Mouse (Mus musculus): ENCODE measurements around the gene Dcaf11.

- TF ChIP-seq POLR2A (IDR thresholded peaks at IDR 0.05; ENCODE audit: insufficient read depth, low read length), result no peak
- no peak for TF ChIP-seq CTCF (IDR thresholded peaks at IDR 0.05; ENCODE audit: low read depth, low read length)
- no peak for TF ChIP-seq EP300 (IDR thresholded peaks at IDR 0.05; ENCODE audit: insufficient read depth, low read depth, low read length)
These were observed 45.0 kb downstream of the Dcaf11 start for GRCm38 (mm10) chr14:55604823-55605222.
